Mouse (Mus musculus): Measurements from ENCODE around the gene Gm11567. TPM values are rescaled to one million over a fixed set of nuclear protein-coding genes. Genes with fewer than 3 reads are reported as not detected.
"Not testable (repeated sequence)": the region's sequence is repeated elsewhere in the genome, so short reads cannot be mapped to it uniquely, and the experiment has no call there.

The Gm11567 gene
- polyA plus RNA-seq (2012; rRNA removed) = not detected in 2 replicates

GRCm38 (mm10) chr11:99878887-99879286, at the start of gene Gm11567:
TSS of gene Gm11567 (plus strand) at chr11:99879187.
- not testable (repeated sequence) for H3K36me3 ChIP-seq (ENCODE audit: control insufficient read depth, insufficient read depth, low read length); H3K4me3 ChIP-seq (ENCODE audit: control insufficient read depth, low read depth, low read length); H3K27ac ChIP-seq (ENCODE audit: control insufficient read depth, insufficient read depth, low read depth, low read length); H3K4me1 ChIP-seq (ENCODE audit: control insufficient read depth, insufficient read depth, low read length); H3K27me3 ChIP-seq (ENCODE audit: control insufficient read depth, insufficient read depth, low read length)

DNA sequence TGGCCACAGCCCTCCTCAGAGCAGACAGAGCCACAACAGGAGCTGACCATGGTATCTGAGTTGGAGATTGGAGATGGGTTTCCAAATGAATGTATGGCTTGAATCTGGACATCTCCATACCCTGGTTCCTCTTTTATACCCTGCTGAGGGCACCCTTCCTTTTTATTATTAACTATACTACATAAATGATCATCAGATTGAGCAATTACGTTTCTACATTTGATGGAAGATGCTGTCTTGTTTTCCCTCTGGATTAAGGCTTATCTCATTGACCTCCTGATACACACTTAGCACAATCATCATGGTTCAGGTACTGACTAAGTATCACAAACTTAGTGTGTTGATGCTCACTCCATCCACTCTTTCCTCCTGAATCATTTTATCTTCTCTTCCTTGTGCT, 41.0 kb upstream of the Gm11567 start, which contains the start of gene 2300003K06Rik:
2300003K06Rik (minus strand) TSS at position 101 of the 400 bp plus-strand sequence.
- H3K27me3 ChIP-seq (ENCODE audit: control insufficient read depth, insufficient read depth, low read length) = no peaks in the 10 kb centered on the region
- H3K36me3 ChIP-seq (ENCODE audit: control insufficient read depth, insufficient read depth, low read length) = no peaks in the 10 kb centered on the region
- no peak within 1 kb of the TSS for H3K4me3 ChIP-seq (ENCODE audit: control insufficient read depth, low read depth, low read length)
- no peak within 1 kb of the TSS for H3K27ac ChIP-seq (ENCODE audit: control insufficient read depth, insufficient read depth, low read depth, low read length)
- H3K4me1 ChIP-seq (ENCODE audit: control insufficient read depth, insufficient read depth, low read length) = no peaks in the 10 kb centered on the region; the same call in none of the 2 replicates
- TF ChIP-seq POLR2A (IDR thresholded peaks at IDR 0.05; ENCODE audit: control insufficient read depth, low read depth, low read length) = no peak
- TF ChIP-seq CTCF (IDR thresholded peaks at IDR 0.05; ENCODE audit: control insufficient read depth, insufficient read depth, insufficient replicate concordance, low read depth, low read length) = no peak

- no peaks in the 10 kb centered on the region for H3K27me3 ChIP-seq (ENCODE audit: control insufficient read depth, insufficient read depth, low read length)
- H3K4me1 ChIP-seq (ENCODE audit: control insufficient read depth, insufficient read depth, low read length) = no peaks in the 10 kb centered on the region; the same call in none of the 2 replicates
- TF ChIP-seq POLR2A (IDR thresholded peaks at IDR 0.05; ENCODE audit: control insufficient read depth, low read depth, low read length) (no peak), CTCF (IDR thresholded peaks at IDR 0.05; ENCODE audit: control insufficient read depth, insufficient read depth, insufficient replicate concordance, low read depth, low read length) (no peak)
- no peak overlapping the region for H3K4me3 ChIP-seq (ENCODE audit: control insufficient read depth, low read depth, low read length)
- H3K36me3 ChIP-seq (ENCODE audit: control insufficient read depth, insufficient read depth, low read length) = no peaks in the 10 kb centered on the region
- H3K27ac ChIP-seq (ENCODE audit: control insufficient read depth, insufficient read depth, low read depth, low read length) = no peak overlapping the region
Measured at GRCm38 (mm10) chr11:99842185-99842584, 36.8 kb upstream of the Gm11567 start.

DNA sequence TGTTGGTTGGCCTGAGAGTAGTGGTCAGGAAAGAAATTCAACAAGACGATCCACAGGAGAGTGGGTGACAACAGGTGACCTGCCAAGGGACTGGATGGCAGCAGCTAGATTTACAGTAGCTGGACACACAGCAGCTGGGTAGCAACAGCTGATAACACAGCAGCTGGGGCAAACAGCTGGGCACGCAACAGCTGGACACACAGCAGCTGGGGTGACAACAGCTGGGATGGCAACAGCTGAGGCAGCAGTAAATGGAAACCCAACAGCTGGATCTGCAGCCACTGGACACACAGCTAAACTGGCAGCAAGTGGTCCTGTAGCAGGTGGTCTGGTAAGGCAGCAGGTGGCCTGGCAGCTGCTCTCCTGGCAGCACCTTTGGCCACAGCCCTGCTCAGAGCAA, 32.2 kb upstream of the Gm11567 start:
- no peaks in the 10 kb centered on the region for H3K4me1 ChIP-seq (ENCODE audit: control insufficient read depth, insufficient read depth, low read length)
- no peaks in the 10 kb centered on the region for H3K36me3 ChIP-seq (ENCODE audit: control insufficient read depth, insufficient read depth, low read length)
- no peak overlapping the region for H3K27ac ChIP-seq (ENCODE audit: control insufficient read depth, insufficient read depth, low read depth, low read length)
- H3K27me3 ChIP-seq (ENCODE audit: control insufficient read depth, insufficient read depth, low read length) = no peaks in the 10 kb centered on the region
- no peak overlapping the region for H3K4me3 ChIP-seq (ENCODE audit: control insufficient read depth, low read depth, low read length)
- TF ChIP-seq POLR2A (IDR thresholded peaks at IDR 0.05; ENCODE audit: control insufficient read depth, low read depth, low read length) = no peak
- TF ChIP-seq CTCF (IDR thresholded peaks at IDR 0.05; ENCODE audit: control insufficient read depth, insufficient read depth, insufficient replicate concordance, low read depth, low read length) = no peak

- no peak for TF ChIP-seq POLR2A (IDR thresholded peaks at IDR 0.05; ENCODE audit: control insufficient read depth, low read depth, low read length)
- TF ChIP-seq CTCF (IDR thresholded peaks at IDR 0.05; ENCODE audit: control insufficient read depth, insufficient read depth, insufficient replicate concordance, low read depth, low read length) = no peak
- no peaks in the 10 kb centered on the region for H3K4me1 ChIP-seq (ENCODE audit: control insufficient read depth, insufficient read depth, low read length)
- H3K36me3 ChIP-seq (ENCODE audit: control insufficient read depth, insufficient read depth, low read length) = no peaks in the 10 kb centered on the region
- no peak within 1 kb of the TSS for H3K27ac ChIP-seq (ENCODE audit: control insufficient read depth, insufficient read depth, low read depth, low read length)
- no peaks in the 10 kb centered on the region for H3K27me3 ChIP-seq (ENCODE audit: control insufficient read depth, insufficient read depth, low read length)
- H3K4me3 ChIP-seq (ENCODE audit: control insufficient read depth, low read depth, low read length) = no peak within 1 kb of the TSS
Measured at GRCm38 (mm10) chr11:99851508-99851907, 27.5 kb upstream of the Gm11567 start, which contains the start of gene Krtap4-16. TSS of gene Krtap4-16 (minus strand) at chr11:99851608.

- Histone ChIP-seq H3K27ac (ENCODE audit: control insufficient read depth, insufficient read depth, low read depth, low read length) (no peak overlapping the region), H3K4me1 (ENCODE audit: control insufficient read depth, insufficient read depth, low read length) (no peaks in the 10 kb centered on the region)
- TF ChIP-seq CTCF (IDR thresholded peaks at IDR 0.05; ENCODE audit: control insufficient read depth, insufficient read depth, insufficient replicate concordance, low read depth, low read length) (peak; percentile 46; the same call in 1 of the 2 replicates), POLR2A (IDR thresholded peaks at IDR 0.05; ENCODE audit: control insufficient read depth, low read depth, low read length) (no peak)
Measured at GRCm38 (mm10) chr11:99854121-99854520, 24.9 kb upstream of the Gm11567 start.

GRCm38 (mm10) chr11:99857617-99858016, 21.4 kb upstream of the Gm11567 start, which contains the start of gene Gm11568:
TSS of gene Gm11568 (plus strand) at chr11:99857917.
- H3K27me3 ChIP-seq (ENCODE audit: control insufficient read depth, insufficient read depth, low read length) = no peaks in the 10 kb centered on the region
- TF ChIP-seq CTCF (IDR thresholded peaks at IDR 0.05; ENCODE audit: control insufficient read depth, insufficient read depth, insufficient replicate concordance, low read depth, low read length) (no peak), POLR2A (IDR thresholded peaks at IDR 0.05; ENCODE audit: control insufficient read depth, low read depth, low read length) (no peak)
- no peaks in the 10 kb centered on the region for H3K4me1 ChIP-seq (ENCODE audit: control insufficient read depth, insufficient read depth, low read length)
- no peak within 1 kb of the TSS for H3K4me3 ChIP-seq (ENCODE audit: control insufficient read depth, low read depth, low read length)
- H3K27ac ChIP-seq (ENCODE audit: control insufficient read depth, insufficient read depth, low read depth, low read length) = no peak within 1 kb of the TSS
- no peaks in the 10 kb centered on the region for H3K36me3 ChIP-seq (ENCODE audit: control insufficient read depth, insufficient read depth, low read length)

More at GRCm38 (mm10) chr11:99854121-99854520, 24.9 kb upstream of the Gm11567 start:
- Histone ChIP-seq H3K27me3 (ENCODE audit: control insufficient read depth, insufficient read depth, low read length) (no peaks in the 10 kb centered on the region), H3K36me3 (ENCODE audit: control insufficient read depth, insufficient read depth, low read length) (no peaks in the 10 kb centered on the region), H3K4me3 (ENCODE audit: control insufficient read depth, low read depth, low read length) (no peak overlapping the region)

DNA sequence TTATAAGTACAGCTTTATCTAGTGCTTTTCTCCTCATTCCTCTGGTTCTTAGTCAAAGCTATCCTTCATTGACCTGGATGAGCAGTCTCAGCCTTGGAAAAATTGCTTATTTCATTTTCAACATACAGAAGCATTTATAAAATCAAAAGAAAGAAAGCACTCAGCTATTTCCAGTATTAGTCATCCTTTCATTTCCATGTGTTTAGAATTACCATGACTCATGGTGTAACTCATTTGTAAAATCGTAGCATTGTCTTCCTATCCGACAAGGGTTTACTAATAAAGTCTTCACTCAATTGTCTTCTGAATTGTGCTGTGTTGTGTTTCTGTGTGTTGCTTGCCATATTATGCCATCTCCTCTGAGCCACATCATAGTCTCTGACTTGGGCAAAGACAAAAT, 20.2 kb upstream of the Gm11567 start:
- H3K36me3 ChIP-seq (ENCODE audit: control insufficient read depth, insufficient read depth, low read length) = no peaks in the 10 kb centered on the region
- H3K4me3 ChIP-seq (ENCODE audit: control insufficient read depth, low read depth, low read length) = no peak overlapping the region
- no peak overlapping the region for H3K27ac ChIP-seq (ENCODE audit: control insufficient read depth, insufficient read depth, low read depth, low read length)
- no peak for TF ChIP-seq CTCF (IDR thresholded peaks at IDR 0.05; ENCODE audit: control insufficient read depth, insufficient read depth, insufficient replicate concordance, low read depth, low read length)
- H3K27me3 ChIP-seq (ENCODE audit: control insufficient read depth, insufficient read depth, low read length) = no peaks in the 10 kb centered on the region
- H3K4me1 ChIP-seq (ENCODE audit: control insufficient read depth, insufficient read depth, low read length) = no peaks in the 10 kb centered on the region

DNA sequence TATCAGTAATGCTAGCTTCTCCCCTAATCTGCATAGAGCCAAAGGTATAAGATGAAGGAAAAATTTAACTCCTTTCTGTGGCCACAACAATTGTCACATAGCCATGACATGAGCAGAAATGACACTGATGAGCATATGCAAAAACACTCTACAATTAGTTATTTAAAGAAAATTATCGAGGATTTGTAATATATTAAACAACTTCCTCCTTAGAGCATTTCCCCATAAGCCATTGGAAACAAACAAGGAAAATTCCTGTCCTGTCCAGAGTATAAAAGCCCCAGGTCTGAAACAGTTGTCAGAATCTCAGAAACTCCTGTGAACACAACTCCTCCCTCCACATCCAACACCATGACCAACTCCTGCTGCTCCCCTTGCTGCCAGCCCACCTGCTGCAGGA, 14.8 kb upstream of the Gm11567 start, which contains the start of gene Gm11559:
Gm11559 (plus strand) TSS at position 301 of the 400 bp plus-strand sequence.
- H3K4me1 ChIP-seq (ENCODE audit: control insufficient read depth, insufficient read depth, low read length) = not testable (repeated sequence)

GRCm38 (mm10) chr11:99873089-99873488, 5.9 kb upstream of the Gm11567 start, which contains the start of gene Krtap9-1:
TSS of gene Krtap9-1 (plus strand) at chr11:99873389.
- H3K4me3 ChIP-seq (ENCODE audit: control insufficient read depth, low read depth, low read length); H3K36me3 ChIP-seq (ENCODE audit: control insufficient read depth, insufficient read depth, low read length); H3K27me3 ChIP-seq (ENCODE audit: control insufficient read depth, insufficient read depth, low read length); H3K27ac ChIP-seq (ENCODE audit: control insufficient read depth, insufficient read depth, low read depth, low read length); H3K4me1 ChIP-seq (ENCODE audit: control insufficient read depth, insufficient read depth, low read length): not testable (repeated sequence)

More for the DNA sequence above, 14.8 kb upstream of the Gm11567 start, which contains the start of gene Gm11559:
- H3K36me3 ChIP-seq (ENCODE audit: control insufficient read depth, insufficient read depth, low read length); H3K4me3 ChIP-seq (ENCODE audit: control insufficient read depth, low read depth, low read length); H3K27ac ChIP-seq (ENCODE audit: control insufficient read depth, insufficient read depth, low read depth, low read length); H3K27me3 ChIP-seq (ENCODE audit: control insufficient read depth, insufficient read depth, low read length): not testable (repeated sequence)
